Mouse (Mus musculus): ENCODE results near the gene Misp.

The Misp gene

GRCm38 (mm10) chr10:79823011-79823410 lies 2.2 kb downstream of the Misp start:
- DNase-seq (ENCODE audit: low spot score) = no peak

GRCm38 (mm10) chr10:79824413-79824812 lies 3.6 kb downstream of the Misp start:
- no peak for DNase-seq (ENCODE audit: low spot score)

GRCm38 (mm10) chr10:79831583-79831982 lies 10.8 kb downstream of the Misp start:
- DNase-seq (ENCODE audit: low spot score) = no peak

- no peak for DNase-seq (ENCODE audit: low spot score)
These were observed 11.4 kb downstream of the Misp start for GRCm38 (mm10) chr10:79832026-79832785.

GRCm38 (mm10) chr10:79832786-79833181 lies 12.0 kb downstream of the Misp start:
- DNase-seq (ENCODE audit: low spot score) = no peak

GRCm38 (mm10) chr10:79834769-79835398 lies 14.1 kb downstream of the Misp start:
- no peak for DNase-seq (ENCODE audit: low spot score)

- no peak for DNase-seq (ENCODE audit: low spot score)
These were observed 16.1 kb downstream of the Misp start for GRCm38 (mm10) chr10:79836918-79837317.

- no peak for DNase-seq (ENCODE audit: low spot score)
These were observed 17.4 kb downstream of the Misp start for GRCm38 (mm10) chr10:79838151-79838550.

- no peak for DNase-seq (ENCODE audit: low spot score)
These were observed 19.3 kb downstream of the Misp start for GRCm38 (mm10) chr10:79840091-79840490.

- no peak for DNase-seq (ENCODE audit: low spot score)
These were observed 20.1 kb downstream of the Misp start for GRCm38 (mm10) chr10:79840644-79841551.

- no peak for DNase-seq (ENCODE audit: low spot score)
These were observed 21.5 kb downstream of the Misp start for GRCm38 (mm10) chr10:79842322-79842721.

GRCm38 (mm10) chr10:79843476-79843875 lies 22.7 kb downstream of the Misp start:
- DNase-seq (ENCODE audit: low spot score) = no peak

- DNase-seq (ENCODE audit: low spot score) = no peak
These were observed 25.8 kb downstream of the Misp start for GRCm38 (mm10) chr10:79846553-79846952.

- no peak for DNase-seq (ENCODE audit: low spot score)
These were observed 29.3 kb downstream of the Misp start for GRCm38 (mm10) chr10:79849941-79850628.

- DNase-seq (ENCODE audit: low spot score) = no peak
These were observed 30.9 kb downstream of the Misp start for GRCm38 (mm10) chr10:79851653-79852052.

- no peak for DNase-seq (ENCODE audit: low spot score)
These were observed 31.5 kb downstream of the Misp start for GRCm38 (mm10) chr10:79852107-79852789.

GRCm38 (mm10) chr10:79852827-79853226 lies 32.0 kb downstream of the Misp start:
- DNase-seq (ENCODE audit: low spot score) = no peak

GRCm38 (mm10) chr10:79853392-79853791 lies 32.6 kb downstream of the Misp start:
- peak; percentile 99 for DNase-seq (ENCODE audit: low spot score)

GRCm38 (mm10) chr10:79853860-79854795 lies 33.3 kb downstream of the Misp start, which contains the start of gene Ptbp1:
Gene Ptbp1, plus strand, starts transcription at chr10:79854427.
- peak; percentile 96 for DNase-seq (ENCODE audit: low spot score)

Data from ovary, postnatal 10 days (tissue).